Mouse (Mus musculus) left cerebral cortex, adult 11 months (tissue): ENCODE data around the gene Sik1.
A peak's percentile ranks its signal among the peaks of the same experiment; 100 is the strongest.

Experiments
- DNase-seq: peaks from one replicate; pipeline ENCODE4 v3.0.0; 2022; ENCODE audit warnings: low spot score

The Sik1 gene

GRCm38 (mm10) chr17:31831866-31832576 is 23.6 kb downstream of the Sik1 start:
- DNase-seq, result no peak

GRCm38 (mm10) chr17:31831097-31831865 is 24.3 kb downstream of the Sik1 start:
- no peak for DNase-seq

- DNase-seq, result no peak
These were observed 25.0 kb downstream of the Sik1 start for GRCm38 (mm10) chr17:31830506-31831075.

- no peak for DNase-seq
These were observed 26.7 kb downstream of the Sik1 start for GRCm38 (mm10) chr17:31828916-31829315.

GRCm38 (mm10) chr17:31828118-31828517 is 27.5 kb downstream of the Sik1 start:
- no peak for DNase-seq

GRCm38 (mm10) chr17:31827206-31827605 is 28.4 kb downstream of the Sik1 start:
- DNase-seq, result no peak

- DNase-seq, result no peak
These were observed 28.9 kb downstream of the Sik1 start for GRCm38 (mm10) chr17:31826669-31827068.

- no peak for DNase-seq
These were observed 29.9 kb downstream of the Sik1 start for GRCm38 (mm10) chr17:31825678-31826077.

- no peak for DNase-seq
These were observed 30.8 kb downstream of the Sik1 start for GRCm38 (mm10) chr17:31824812-31825211.

- DNase-seq, result no peak
These were observed 34.3 kb downstream of the Sik1 start for GRCm38 (mm10) chr17:31821136-31821933.

GRCm38 (mm10) chr17:31820099-31820846 is 35.3 kb downstream of the Sik1 start:
- DNase-seq, result no peak

GRCm38 (mm10) chr17:31819372-31819771 is 36.2 kb downstream of the Sik1 start:
- DNase-seq, result no peak

- no peak for DNase-seq
These were observed 37.8 kb downstream of the Sik1 start for GRCm38 (mm10) chr17:31817815-31818214.

- no peak for DNase-seq
These were observed 38.4 kb downstream of the Sik1 start for GRCm38 (mm10) chr17:31817203-31817602.

- DNase-seq, result peak; percentile 29
These were observed 40.8 kb downstream of the Sik1 start for GRCm38 (mm10) chr17:31814848-31815247.

GRCm38 (mm10) chr17:31813938-31814622 is 41.5 kb downstream of the Sik1 start:
- no peak for DNase-seq

GRCm38 (mm10) chr17:31811333-31811732 is 44.3 kb downstream of the Sik1 start:
- no peak for DNase-seq

- no peak for DNase-seq
These were observed 45.7 kb downstream of the Sik1 start for GRCm38 (mm10) chr17:31809894-31810293.

- DNase-seq, result no peak
These were observed 46.5 kb downstream of the Sik1 start for GRCm38 (mm10) chr17:31809136-31809535.

- DNase-seq, result no peak
These were observed 47.3 kb downstream of the Sik1 start for GRCm38 (mm10) chr17:31808082-31808875.
